ENCODE assay signal across 16 mouse cellular contexts in genomic region chr17:27101675-27102074, GRCm38 (mm10).
"Had no signal": no experiment of that assay in that cellular context is flagged by ENCODE, and none has a peak within 500 bp of the region (broad histone marks: within the 10 kb centered on the region; RNA-seq: fewer than 3 reads in every experiment).

No protein-coding gene starts in this region.

- H3K4me2 ChIP-seq: limb, embryonic 12.5 days; liver, embryonic 13.5 days; lung, embryonic 15.5 days; midbrain, embryonic 13.5 days had no signal

- H3K27me3 ChIP-seq: limb, embryonic 12.5 days; liver, embryonic 13.5 days; lung, embryonic 15.5 days; midbrain, embryonic 13.5 days had no signal

- H3K9me3 ChIP-seq: limb, embryonic 12.5 days; liver, embryonic 13.5 days; lung, embryonic 15.5 days; midbrain, embryonic 13.5 days had no signal

- H3K27ac ChIP-seq: kidney, postnatal 0 days; limb, embryonic 12.5 days; liver, embryonic 13.5 days; lung, embryonic 15.5 days; midbrain, embryonic 13.5 days; stomach, postnatal 0 days had no signal

- H3K4me1 ChIP-seq: liver, embryonic 13.5 days; midbrain, embryonic 13.5 days had no signal

- ATAC-seq: liver, postnatal 0 days; midbrain, embryonic 13.5 days had no signal

- DNase-seq: kidney, adult 11 months; kidney, adult 9 months; kidney, postnatal 36 days; layer of hippocampus, adult 9-11 months; layer of hippocampus, postnatal 36 days; liver; liver, embryonic 13.5 days; liver, postnatal 0 days; lung, postnatal 14 days; thymus, adult 2 months; thymus, postnatal 25 days had no signal

- H3K9ac ChIP-seq: limb, embryonic 12.5 days; liver, embryonic 13.5 days; liver, postnatal 0 days; lung, embryonic 15.5 days had no signal

- H3K36me3 ChIP-seq: lung, embryonic 15.5 days; midbrain, embryonic 13.5 days had no signal

- H3K4me3 ChIP-seq: limb, embryonic 12.5 days; liver, embryonic 13.5 days; lung, embryonic 15.5 days; midbrain, embryonic 13.5 days had no signal
